ENCODE assay signal across 10 mouse cellular contexts in the genomic region with DNA sequence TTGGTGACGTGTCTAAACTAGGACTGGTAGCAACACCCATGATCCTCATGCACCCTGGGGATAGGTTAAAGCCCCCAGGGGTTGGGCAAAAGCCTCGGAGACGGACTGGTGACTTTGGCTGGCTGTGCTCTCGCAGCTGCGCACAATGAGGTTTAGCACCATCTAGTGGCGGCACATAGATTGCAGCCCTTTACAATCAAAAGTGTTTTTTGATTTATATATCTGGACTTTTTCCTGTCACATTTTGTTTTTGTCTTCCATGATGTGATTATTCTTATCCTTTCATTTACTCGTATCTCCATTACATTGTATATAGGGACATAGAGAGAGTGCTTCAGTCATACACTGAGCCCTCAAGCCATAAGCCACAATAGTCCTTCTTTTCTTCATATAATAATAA. TPM values are rescaled to one million over a fixed set of nuclear protein-coding genes. Genes with fewer than 3 reads are reported as not detected.
A peak's percentile ranks its signal among the peaks of the same experiment; 100 is the strongest.
DNase-seq lines count a peak whose midpoint lies in the region; ATAC-seq and TF ChIP-seq lines count a peak whose summit lies in the region.
"Not testable (repeated sequence)": the region's sequence is repeated elsewhere in the genome, so short reads cannot be mapped to it uniquely, and the experiment has no call there.
"Had no signal": no experiment of that assay in that cellular context is flagged by ENCODE, and none has a peak within 500 bp of the region (broad histone marks: within the 10 kb centered on the region; RNA-seq: fewer than 3 reads in every experiment).

No protein-coding gene starts in this region.

- H3K9ac ChIP-seq in forebrain, embryonic 14.5 days (ENCODE audit: low read length); kidney, embryonic 14.5 days (ENCODE audit: low read depth, low read length); limb, embryonic 15.5 days; neural tube, embryonic 15.5 days (replicated peaks): not testable (repeated sequence)

- DNase-seq in forebrain, embryonic 14.5 days (ENCODE audit: low spot score): peak; percentile 28

- not testable (repeated sequence) for H3K36me3 ChIP-seq in C2C12 (ENCODE audit: control insufficient read depth, insufficient read depth); forebrain, embryonic 14.5 days (ENCODE audit: control insufficient read depth, insufficient read depth, low read length); kidney, embryonic 14.5 days (ENCODE audit: control insufficient read depth, insufficient read depth, low read length); limb, embryonic 15.5 days; neural tube, embryonic 15.5 days

- peak overlapping the region; percentile 18 for H3K4me3 ChIP-seq in C2C12 (ENCODE audit: insufficient read depth, poor library complexity, severe bottlenecking)
- peak overlapping the region; percentile 26 for H3K4me3 ChIP-seq in forebrain, embryonic 14.5 days (ENCODE audit: low read depth, low read length)
- H3K4me3 ChIP-seq in kidney, embryonic 14.5 days (ENCODE audit: low read length): peak overlapping the region; percentile 41
- peak overlapping the region; percentile 42 for H3K4me3 ChIP-seq in limb, embryonic 15.5 days
- peak overlapping the region; percentile 41 for H3K4me3 ChIP-seq in neural tube, embryonic 15.5 days (replicated peaks)

- H3K9me3 ChIP-seq in forebrain, embryonic 14.5 days (replicated peaks; ENCODE audit: control insufficient read depth, low read length); kidney, embryonic 14.5 days (ENCODE audit: control insufficient read depth, low read length); limb, embryonic 15.5 days; neural tube, embryonic 15.5 days (replicated peaks): not testable (repeated sequence)

- not testable (repeated sequence) for H3K79me3 ChIP-seq in C2C12 (ENCODE audit: low read depth)

- peak overlapping the region; percentile 45 for H3K4me2 ChIP-seq in forebrain, embryonic 14.5 days (ENCODE audit: low read length)
- not testable (repeated sequence) for H3K4me2 ChIP-seq in kidney, embryonic 14.5 days (replicated peaks; ENCODE audit: low read depth, low read length)
- peak overlapping the region; percentile 45 for H3K4me2 ChIP-seq in limb, embryonic 15.5 days
- peak overlapping the region; percentile 63 for H3K4me2 ChIP-seq in neural tube, embryonic 15.5 days

- not testable (repeated sequence) for H3K27ac ChIP-seq in forebrain, embryonic 14.5 days (ENCODE audit: low read depth, low read length); kidney, embryonic 14.5 days (ENCODE audit: low read depth, low read length); neural tube, embryonic 15.5 days (replicated peaks)
- peak overlapping the region; percentile 92; the same call in 1 of the 2 replicates for H3K27ac ChIP-seq in limb, embryonic 15.5 days

- H3K4me1 ChIP-seq in forebrain, embryonic 14.5 days (ENCODE audit: control insufficient read depth, insufficient read depth, low read length); kidney, embryonic 14.5 days (ENCODE audit: control insufficient read depth, insufficient read depth, low read length); limb, embryonic 15.5 days; neural tube, embryonic 15.5 days: not testable (repeated sequence)

- H3ac ChIP-seq in C2C12 (ENCODE audit: control insufficient read depth, insufficient read length, low read depth): not testable (repeated sequence)

- 1% methylated on average over 4 of the region's 7 CpGs for WGBS in forebrain, embryonic 14.5 days
- WGBS in kidney, embryonic 14.5 days: 2% methylated on average over 4 of the region's 7 CpGs
- under 1% methylated on average over 6 of the region's 7 CpGs for WGBS in limb, embryonic 15.5 days
- 4% methylated on average over 6 of the region's 7 CpGs for WGBS in neural tube, embryonic 15.5 days

- ATAC-seq in common myeloid progenitor, adult 5-6 weeks (replicated peaks; ENCODE audit: low read depth, poor library complexity, severe bottlenecking): peak; percentile 56
- ATAC-seq in forebrain, embryonic 14.5 days: peak; percentile 68
- ATAC-seq in hematopoietic stem cell, adult 5-6 weeks (replicated peaks in 1 of 2; ENCODE audit: insufficient read depth in 1 of 2, low FRiP score in 2 of 2, low TSS enrichment in 1 of 2, low read depth in 1 of 2, poor library complexity in 2 of 2, severe bottlenecking in 2 of 2): peak; percentile 17 to 36; a peak in 1 of 4 replicates
- ATAC-seq in kidney, embryonic 14.5 days (ENCODE audit: low FRiP score, low TSS enrichment): peak; percentile 87; the same call in 1 of the 2 replicates
- not testable (repeated sequence) for ATAC-seq in limb, embryonic 15.5 days (ENCODE audit: insufficient number of reproducible peaks, low FRiP score, low TSS enrichment, low read depth)
- peak; percentile 64 for ATAC-seq in megakaryocyte progenitor cell, adult 5-6 weeks (replicated peaks; ENCODE audit: poor library complexity)
- ATAC-seq in neural tube, embryonic 15.5 days (ENCODE audit: low FRiP score): peak; percentile 73; the same call in 1 of the 2 replicates

- not testable (repeated sequence) for H3K27me3 ChIP-seq in C2C12 (ENCODE audit: control insufficient read depth, insufficient read depth, insufficient read length); forebrain, embryonic 14.5 days (replicated peaks; ENCODE audit: control insufficient read depth, insufficient read depth, low read length); kidney, embryonic 14.5 days (ENCODE audit: control insufficient read depth, insufficient read depth, low read length); limb, embryonic 15.5 days; neural tube, embryonic 15.5 days (replicated peaks)

- not testable (repeated sequence) for H3K79me2 ChIP-seq in C2C12 (ENCODE audit: control insufficient read depth, insufficient read depth)

- not testable (repeated sequence) for TF ChIP-seq CTCF in C2C12 (IDR thresholded peaks at IDR 0.05; ENCODE audit: control insufficient read depth, insufficient read depth, insufficient read length)

RNA-seq across cellular contexts. Expression of a gene that starts 36.6 kb away (rescaled TPM):
- not detected for polyA plus RNA-seq in C2C12 (2012; fragmentation: generic; extraction: Trizol)
- total RNA-seq in common myeloid progenitor, adult 5-6 weeks (2017): not detected in 2 replicates
- not detected in 2 replicates for polyA plus RNA-seq in forebrain, embryonic 14.5 days (2014; fragmentation: Nextera tagmentation; extraction: Ambion mirVana)
- not detected in 2 replicates for total RNA-seq in hematopoietic stem cell, adult 5-6 weeks (2017)
- polyA plus RNA-seq in kidney, embryonic 14.5 days (2014; fragmentation: Nextera tagmentation; extraction: Ambion mirVana): not detected in 2 replicates
- polyA plus RNA-seq in limb, embryonic 15.5 days (2015; fragmentation: Nextera tagmentation; extraction: Ambion mirVana): not detected in 2 replicates
- not detected in 2 replicates for total RNA-seq in megakaryocyte progenitor cell, adult 5-6 weeks (2015)
- total RNA-seq in megakaryocyte progenitor cell, adult 5-6 weeks (2017): not detected in 2 replicates
- not detected in 2 replicates for polyA plus RNA-seq in neural tube, embryonic 15.5 days (2015; fragmentation: Nextera tagmentation; extraction: Ambion mirVana)
- polyA plus RNA-seq: heart, embryonic 11.5 days; thymus, adult 2 months had no signal
